Mouse (Mus musculus) cerebellum, adult 9-10 months (tissue): ENCODE measurements around the gene Arhgef10l.

Source experiments
- DNase-seq: peaks from one replicate; pipeline ENCODE4 v3.0.0; 2022

Arhgef10l gene

DNA sequence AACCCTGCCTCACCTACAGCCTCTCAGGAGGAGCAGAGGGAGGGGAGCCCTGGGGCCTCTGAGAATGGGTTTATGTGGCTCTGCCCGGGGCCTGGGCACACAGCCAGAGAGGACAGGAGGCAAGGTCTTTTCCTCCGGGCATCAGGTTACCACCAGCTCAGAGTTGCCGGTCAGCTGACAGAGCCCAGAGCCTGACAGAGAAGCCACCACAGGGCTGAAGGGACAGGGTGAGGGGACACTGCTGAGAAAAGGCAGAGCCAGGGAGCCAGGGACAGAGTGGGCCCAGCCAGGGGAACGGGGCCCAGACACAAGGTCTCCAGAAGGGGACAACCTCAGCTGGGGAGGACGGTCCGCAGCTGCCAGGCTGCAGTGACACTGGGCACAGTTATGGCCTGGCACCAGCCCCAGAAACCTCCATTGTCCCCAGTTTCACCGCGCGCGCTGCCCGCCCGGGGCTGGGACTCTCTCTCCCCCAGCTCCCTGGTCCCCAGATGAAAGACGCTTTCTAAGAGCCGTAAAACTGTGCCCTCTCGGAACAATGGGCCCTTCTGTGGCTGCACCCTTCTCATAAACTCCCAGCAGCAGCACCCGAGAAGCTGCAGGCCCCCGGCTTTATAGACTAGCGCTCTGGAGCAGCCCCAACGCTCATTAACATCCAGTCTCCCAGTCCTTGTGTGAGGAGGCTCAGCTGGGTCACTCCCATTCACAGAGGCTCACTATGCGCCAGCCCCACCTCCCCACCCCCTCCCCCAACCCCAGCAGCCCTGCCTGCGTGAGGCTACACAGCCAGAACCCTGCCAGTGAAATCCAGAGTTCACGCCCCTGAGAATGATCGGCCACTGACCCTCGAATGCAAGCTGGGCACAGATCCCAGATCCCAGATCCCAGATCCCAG is 7.9 kb downstream of the Arhgef10l start:
- DNase-seq, result peak; percentile 61

DNA sequence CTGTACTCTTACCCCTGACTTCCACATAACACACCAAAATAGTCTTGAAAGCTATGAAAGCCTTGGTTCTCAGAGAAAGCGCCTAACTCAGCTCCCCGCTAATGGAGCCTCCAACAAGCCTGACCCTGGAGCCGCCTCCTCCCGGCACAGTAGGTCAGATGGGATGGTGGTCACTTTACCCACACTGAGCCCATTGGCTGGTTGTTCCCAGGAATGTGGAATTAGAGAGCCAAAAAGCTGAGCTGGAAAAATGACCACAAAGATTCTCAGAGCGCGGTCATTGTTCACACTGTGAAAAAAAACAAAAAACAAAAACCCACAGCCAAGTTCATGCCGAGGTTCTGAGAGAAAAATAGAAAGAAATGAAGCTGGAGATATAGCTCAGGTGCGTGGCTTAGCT is 9.3 kb downstream of the Arhgef10l start:
- no peak for DNase-seq

DNA sequence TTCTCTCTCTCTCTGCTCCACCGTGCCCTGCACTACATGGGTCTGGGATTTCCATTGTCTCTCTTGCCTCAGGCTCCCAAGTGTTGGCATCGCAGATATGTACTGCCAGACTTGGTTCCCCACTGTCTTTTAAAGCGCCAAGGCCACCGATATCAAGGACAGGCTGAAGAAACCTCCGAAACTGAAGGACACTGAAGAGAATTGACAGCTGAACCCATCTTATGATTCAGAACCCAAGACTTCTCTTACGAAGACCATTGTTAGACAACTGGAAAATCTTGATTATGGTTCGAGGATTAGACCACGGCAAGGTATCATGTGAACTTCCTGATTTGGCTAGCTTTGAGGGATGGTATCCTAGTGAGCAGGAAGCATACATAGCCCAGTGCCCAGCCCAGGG is 11.0 kb downstream of the Arhgef10l start:
- DNase-seq, result no peak

DNA sequence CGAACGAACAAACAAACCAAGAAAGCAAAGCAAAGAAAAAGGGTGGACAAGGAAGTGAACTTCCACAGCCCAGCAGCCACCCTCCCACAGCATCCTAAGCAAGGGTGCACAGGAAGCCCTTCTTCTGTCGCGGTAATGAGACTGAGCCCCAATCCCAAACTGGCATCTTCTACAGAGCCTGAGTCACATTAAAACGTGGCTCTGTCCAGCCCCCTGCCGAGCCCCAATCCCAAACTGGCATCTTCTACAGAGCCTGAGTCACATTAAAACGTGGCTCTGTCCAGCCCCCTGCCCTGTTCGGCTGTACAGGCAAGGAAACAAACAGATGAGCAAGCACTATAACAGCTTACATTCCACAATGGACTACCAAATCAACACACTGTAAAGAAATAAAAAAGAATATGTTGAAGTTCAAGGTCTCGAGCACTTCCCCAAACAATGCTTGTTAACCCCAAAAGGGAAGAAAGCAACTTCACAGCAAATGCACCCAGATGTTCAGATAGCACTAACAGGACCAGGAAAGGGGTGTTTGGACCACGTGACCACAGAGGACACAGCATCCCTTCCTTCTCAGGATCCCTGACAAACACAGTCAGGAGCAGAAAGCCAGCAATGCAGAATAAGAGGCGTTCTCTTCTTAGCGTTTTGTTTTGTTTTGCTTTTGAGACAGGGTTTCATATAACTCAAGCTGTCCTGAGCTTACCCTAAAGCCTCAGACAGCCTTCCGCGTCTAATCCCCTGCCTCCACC is 11.8 kb downstream of the Arhgef10l start:
- DNase-seq, result no peak

DNA sequence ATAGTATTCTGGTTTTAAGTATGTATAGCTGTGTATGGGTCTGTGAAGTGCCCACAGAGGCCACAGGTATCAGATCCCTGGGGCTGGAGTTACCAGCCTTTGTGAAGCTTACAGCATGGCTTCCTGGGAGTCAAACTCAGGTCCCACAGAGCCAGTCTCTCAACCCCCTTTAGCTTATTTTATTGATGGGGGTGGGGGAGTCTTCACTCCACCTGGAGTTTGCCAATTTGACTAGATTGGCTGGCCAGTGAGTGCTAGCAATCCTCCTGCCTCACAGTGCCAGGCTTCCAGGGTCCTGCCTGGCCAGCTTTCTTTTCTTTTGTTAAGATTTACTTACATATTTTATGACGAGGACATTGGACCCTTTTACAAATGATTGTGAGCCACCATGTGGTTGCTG is 16.1 kb downstream of the Arhgef10l start:
- DNase-seq, result peak; percentile 45

DNA sequence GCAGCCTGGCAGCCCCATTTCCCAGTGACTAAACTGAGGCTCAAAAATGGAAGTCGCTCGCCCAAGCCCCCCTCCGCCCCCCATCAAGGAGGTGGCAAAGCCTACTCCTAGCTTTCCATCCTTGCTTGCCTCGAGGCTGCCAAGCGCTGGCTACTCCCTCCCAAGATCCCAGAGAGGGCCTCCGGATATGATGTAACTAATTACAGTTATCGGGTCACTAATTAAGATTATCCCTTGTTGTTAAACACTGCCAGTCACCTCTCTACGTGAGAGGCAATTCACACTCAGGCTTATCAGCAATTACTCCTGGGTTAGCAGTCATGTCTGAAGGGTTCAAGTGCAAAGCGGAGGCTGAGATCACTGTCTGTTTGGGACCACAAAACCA is 16.6 kb downstream of the Arhgef10l start:
- DNase-seq, result no peak

DNA sequence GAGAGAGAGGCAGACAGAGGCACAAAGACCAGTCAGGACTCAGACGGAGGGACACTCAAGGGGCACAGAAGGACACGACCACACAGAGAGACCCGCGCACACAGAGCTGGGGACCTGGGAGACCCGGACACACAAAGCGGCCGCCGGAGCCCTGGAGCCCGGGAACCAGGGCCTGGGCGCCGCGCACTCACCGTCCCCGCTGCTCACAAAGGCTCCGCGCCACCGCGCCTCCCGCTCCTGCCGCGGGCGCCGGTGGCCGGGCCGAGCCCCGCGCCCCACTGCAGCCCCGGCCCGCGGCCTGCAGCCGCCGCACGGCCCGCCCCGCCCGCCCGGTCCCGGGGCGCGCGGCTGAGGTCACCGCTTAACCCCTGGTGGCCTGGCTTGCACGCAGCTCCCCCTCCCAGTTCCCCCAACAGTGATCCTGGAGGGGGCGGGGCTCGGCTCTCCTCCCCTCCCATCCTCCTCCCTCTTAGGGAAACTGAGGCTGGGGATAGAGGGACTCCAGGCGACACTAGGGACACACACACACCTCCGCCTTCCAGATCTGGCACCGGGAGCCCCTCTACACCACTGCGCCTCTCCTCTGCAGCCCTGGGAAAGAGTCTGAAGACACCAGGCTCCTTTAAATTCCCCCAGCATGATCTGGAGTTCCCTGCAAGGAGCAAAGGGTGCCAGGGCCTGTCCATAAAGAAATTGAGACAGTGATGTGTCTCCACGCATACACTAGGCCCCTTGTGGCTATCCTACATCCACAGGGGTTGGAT is 17.2 kb downstream of the Arhgef10l start:
- DNase-seq, result peak; percentile 75

DNA sequence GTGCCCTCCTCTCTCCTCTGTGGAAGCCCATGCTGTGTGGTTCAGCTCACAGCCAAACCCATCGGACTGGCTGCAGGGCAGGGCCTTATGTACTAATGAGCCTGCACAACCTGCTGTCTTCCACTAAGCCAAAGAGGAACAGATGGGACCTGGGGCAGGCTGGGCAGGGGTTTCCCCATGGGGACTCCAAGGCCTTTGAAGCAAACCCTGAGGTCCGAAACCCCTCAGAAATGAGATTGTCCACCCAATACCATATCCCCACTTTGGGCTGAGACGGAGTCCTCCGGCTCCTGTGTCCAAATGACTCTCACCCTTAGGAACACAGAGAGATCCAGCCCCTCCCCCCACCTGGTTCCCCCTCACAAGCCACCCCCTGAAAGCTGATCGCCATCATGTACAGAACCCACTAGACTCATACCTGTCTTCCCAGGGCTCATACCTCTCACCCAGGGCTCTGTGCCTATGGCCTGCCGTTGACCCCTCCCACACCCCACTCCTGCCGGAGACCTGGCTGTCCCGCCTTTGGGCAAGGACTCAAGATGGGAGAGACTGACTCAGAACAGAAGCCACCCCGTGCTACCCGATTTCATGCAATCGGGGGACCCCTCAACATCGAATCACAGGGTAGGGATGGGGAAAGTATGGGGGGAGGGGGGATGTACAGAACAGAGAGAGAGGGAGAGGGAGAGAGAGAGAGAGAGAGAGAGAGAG is 17.9 kb downstream of the Arhgef10l start:
- DNase-seq, result peak; percentile 92

DNA sequence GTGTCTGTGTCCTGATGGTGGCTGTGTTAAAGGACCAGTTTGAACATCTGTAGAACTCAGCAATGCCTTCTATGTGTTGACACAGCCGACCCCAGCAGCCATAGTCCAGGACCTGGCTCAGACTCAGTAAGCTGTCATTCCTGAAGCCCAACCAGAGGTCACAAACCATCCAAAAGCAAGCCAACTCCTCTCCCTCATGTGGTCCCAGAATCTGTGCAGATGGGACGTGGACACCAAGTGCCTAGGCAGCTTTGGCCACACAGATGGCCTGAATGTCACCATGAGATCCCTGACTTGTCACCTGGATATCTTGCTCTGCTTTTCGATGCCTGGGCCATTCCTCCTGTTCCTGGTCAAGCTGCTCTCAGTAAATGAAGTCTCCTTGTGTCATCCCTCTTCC is 20.2 kb downstream of the Arhgef10l start:
- peak; percentile 54 for DNase-seq

DNA sequence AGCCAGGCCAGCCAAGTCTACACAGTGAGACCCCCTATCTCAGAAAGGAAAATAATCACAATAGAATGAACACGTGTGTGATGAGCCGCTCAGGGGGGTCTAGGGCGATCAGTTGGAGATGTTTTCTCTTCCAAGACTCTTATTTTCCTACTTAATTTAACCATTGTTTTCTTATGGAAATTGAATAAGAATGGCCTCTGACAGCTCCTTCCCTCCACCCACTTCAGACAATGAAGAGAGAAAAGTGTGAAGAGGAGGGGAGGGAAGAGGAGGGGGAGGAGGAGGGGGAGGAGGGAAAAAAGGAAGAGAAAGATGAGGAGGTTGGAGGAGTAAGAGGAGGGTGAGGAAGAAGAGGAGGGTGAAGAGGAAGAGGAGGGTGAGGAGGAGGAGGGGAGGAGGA is 21.1 kb downstream of the Arhgef10l start:
- DNase-seq, result no peak

DNA sequence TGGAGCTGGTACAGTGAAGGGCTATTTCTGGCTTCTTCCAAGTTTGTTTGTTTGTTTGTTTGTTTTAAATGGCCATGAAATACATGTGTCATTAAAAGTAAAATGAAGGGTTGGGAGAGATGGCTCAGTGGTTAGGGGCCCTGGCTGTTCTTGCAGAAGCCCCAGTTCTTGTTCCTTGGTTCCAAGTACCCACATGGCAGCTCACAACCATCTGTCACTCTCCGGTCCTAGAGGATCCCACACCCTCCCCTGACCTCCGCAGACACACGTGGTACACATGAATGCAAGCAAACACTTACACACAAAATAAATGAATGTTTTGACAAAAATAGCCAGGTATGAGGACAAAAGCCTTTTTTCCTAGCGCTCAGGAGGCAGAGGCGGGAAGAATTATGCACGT is 21.5 kb downstream of the Arhgef10l start:
- peak; percentile 81 for DNase-seq

DNA sequence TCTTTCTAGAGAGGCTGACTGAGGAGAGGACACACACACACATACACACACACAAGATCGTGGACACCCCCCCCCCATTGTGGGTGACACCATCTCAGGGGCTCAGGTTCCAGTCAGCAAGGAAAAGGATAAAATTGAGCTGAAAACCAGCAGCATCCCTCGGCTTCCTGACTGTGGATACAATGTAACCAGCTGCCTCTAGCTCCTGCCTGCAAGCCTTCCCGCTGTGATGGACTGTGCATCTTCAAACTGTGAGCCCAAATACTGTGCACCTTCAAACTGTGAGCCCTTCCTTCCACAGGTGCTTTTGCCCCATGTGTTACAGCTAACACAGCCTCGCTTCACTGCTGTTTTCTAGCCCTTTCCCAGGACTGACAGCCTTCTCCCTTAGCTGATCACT is 23.4 kb downstream of the Arhgef10l start:
- peak; percentile 47 for DNase-seq

DNA sequence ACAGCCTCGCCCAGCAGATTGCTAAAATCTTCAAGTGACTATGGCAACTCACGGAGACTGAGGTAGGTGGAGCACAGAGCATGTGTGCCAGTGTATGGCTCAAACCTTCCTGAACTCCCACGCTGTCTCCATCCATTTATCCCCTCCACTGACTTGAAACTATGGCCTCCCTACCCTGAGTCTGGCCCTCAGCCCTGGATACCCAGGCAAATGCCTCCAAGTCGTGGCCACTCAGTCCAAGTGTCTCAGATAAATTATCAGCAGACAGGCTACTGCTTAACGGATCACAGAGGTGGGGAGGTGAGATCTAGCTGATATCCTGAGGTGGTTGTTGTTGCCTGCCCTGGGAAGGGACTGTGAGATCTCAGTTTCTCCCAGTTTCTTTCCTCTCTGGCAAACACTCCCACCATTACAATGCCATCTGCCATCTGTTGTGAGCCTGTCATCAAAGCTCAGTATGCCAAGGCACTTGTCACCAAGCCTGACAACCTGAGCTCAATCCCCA is 24.3 kb downstream of the Arhgef10l start:
- DNase-seq, result peak; percentile 90

DNA sequence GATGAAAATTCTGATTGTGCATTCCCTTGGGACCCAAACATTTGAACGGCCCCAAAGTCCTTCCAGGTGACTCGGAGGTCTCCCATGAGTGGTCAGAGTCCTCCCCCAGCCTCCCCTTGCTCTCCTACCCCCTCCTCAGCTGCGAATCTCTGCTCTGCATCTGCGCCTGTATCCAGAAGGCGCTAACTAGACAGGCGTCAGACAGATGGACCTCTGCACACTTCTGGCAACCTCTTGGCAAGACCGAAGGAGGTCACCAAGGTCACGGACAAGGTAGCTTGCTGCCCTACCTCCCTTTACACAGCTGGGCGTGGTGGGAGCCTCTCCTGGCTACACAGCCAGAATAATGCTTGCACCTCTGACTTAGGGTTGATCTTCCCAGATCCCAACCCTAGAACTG is 25.1 kb downstream of the Arhgef10l start:
- peak; percentile 48 for DNase-seq

DNA sequence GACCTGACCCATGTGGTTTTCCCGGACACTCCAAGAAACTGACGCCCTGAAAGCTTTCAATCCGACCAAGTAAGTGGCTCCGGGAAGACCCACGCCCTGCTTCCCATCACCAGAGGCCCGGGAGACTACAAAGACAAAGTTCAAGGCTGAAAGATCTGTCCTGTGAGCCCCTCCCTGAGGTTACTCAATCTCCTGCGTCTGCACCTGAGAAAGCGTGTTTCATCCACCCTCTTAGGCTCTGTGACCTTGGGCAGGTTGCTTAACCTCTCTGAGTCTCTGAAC is 25.6 kb downstream of the Arhgef10l start:
- DNase-seq, result no peak

DNA sequence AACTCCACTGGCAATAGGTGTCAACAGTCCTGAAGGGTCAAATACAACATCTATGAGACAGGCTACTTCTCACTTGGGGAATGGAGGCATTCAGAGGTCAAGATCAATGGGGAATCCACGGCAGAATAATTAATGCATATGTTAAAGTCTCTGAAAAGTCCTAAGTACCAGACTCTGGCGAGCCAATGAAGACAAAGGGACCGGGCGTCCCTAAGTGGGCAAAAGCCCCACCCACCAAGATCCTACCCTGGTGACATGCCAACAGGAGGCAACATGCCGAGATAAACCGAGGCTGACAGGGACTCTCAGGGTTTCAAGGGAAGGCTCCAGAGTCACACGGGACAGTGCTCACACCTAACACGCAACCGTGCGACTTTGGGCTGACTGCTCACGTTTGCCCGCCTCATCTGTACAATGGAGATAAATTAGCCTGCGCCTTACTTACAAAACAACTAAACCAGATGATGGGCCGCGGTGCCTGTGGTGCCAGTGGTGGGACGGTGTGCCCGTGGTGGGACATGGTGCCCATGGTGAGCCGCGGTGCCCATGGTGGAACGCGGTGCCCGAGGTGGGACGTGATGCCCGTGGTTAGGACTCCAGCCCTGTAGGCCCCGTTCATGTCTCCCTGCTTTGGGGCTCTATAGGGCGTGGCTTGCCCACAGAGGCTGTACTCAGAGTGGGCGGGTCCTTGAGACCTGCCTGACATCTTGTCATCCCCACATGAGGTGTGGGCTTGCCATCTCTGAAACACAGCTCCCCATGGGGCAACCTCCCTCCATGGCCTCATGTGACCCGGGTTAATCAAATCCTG is 26.2 kb downstream of the Arhgef10l start:
- peak; percentile 60 for DNase-seq

DNA sequence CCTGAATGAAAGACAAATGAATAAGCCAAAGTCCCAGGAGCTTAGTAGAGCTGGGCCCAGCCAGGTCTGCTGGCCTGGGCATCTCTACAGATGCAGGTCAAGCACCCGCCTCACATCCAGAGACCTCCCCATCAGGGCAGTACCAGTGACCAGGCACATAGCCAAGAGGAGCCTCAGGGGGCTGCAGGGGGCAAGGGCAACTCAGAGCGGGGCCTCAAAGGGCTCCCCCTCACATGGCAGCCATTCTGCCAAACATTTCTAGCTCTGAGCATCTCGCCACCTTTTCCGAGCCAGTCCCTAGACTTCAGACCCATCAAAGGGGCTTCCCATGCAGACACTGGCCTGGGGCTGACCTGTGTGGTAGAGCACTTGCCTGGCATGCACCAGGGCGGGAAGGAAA is 27.2 kb downstream of the Arhgef10l start:
- peak; percentile 58 for DNase-seq

DNA sequence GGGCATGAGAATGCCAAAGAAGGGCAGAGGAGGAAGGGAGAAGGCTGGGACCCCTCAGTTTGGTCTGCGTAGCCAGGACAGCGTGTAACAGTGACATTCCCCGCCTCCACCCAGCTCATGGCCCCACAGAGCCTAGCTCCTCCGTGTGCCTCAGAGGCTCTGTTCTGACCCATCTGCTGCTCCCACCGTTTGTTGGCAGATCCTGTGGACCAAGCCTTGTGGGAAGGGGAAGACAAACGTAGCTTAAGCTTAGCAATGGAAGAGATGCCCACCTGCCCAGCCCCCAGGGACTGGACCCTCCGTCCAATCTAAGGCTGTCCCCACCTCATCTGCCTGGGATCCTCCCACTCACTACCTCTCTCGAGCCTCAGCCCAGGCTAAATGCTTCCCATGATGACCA is 28.5 kb downstream of the Arhgef10l start:
- peak; percentile 59 for DNase-seq

DNA sequence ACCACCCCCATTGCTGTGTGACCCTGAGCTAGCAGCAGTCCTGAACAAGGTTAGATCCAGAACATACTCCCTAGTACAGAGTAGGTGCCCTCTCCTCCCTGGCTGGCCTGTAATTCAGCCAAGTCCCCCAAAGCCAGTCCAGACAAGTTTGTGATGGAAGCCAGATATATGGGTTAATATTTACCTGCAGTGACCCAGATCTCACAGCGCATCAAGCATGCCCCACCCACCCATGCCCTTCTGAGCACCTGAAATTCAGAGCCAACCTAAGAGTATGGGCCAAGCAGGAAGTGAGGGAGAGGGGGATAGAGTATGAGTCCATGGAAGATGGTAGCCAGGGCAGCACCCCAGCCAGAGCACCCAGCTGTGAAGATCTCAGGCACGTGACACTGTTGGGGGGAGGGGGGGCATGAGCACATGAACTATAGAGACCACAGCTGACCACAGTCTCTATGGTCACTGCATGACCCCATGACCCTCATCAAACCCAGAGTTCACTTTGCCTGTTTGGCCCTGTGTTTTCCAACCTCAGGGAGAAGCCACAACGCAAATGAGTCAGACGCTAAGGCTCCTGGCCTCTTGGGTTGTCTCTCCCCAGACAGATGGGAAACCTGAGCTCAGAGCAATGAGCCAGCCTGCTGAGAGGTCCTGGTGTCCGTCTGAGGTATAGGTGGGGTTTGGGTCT is 29.4 kb downstream of the Arhgef10l start:
- no peak for DNase-seq

DNA sequence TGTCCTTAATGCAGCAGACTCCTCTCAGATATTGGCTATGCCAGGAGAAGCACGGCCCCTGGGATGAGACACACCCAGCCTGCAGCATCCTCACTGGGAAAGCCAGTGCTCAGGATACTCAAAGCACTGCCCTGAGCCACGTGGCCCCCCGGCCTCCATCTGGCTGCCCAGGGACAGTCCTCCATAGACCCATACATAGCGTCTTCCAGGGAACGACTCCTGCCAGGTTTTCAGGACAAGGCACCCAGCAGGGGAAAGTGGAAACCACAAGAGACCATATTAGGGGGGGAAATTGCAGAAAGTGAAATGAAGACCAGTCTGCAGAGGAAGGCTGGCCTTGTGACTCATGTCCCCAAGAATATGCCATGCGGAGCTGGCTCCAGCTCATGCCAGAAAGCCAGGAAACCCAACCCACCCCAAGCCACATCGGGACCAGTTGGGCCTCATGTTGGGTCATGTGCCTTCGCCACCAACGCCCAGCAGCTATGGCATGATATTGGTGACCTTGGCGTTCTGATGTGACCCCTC is 30.9 kb downstream of the Arhgef10l start:
- DNase-seq, result peak; percentile 57

DNA sequence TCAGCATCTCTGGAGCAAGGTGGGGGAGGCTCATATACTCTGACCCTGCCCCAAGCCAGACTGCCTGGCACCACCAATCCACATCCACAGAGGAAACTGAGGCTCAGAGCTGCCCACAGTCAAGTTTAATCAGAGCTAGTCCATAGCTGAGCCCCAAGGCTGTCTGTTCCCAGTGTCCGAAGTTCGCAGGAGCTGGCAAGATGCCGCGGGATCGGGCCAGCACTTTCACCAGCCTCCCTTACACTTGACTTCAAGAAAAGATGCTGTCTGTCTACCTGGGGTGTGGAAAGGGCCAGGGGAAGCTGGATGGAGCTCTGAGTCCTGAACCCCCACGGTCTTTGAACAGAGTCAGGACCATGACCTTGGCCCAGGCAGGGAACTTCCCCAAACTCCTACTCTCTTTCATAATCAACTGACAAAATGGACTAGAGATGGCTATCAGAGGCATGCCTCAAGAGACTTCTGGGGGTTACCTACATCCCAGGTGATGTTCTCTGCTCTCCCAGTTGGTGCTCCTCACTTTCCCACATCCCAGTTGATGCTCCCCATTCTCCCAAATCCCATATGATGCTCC is 34.4 kb downstream of the Arhgef10l start:
- DNase-seq, result peak; percentile 47
